Mouse (Mus musculus): ENCODE measurements around the gene Rtn4.

DNA sequence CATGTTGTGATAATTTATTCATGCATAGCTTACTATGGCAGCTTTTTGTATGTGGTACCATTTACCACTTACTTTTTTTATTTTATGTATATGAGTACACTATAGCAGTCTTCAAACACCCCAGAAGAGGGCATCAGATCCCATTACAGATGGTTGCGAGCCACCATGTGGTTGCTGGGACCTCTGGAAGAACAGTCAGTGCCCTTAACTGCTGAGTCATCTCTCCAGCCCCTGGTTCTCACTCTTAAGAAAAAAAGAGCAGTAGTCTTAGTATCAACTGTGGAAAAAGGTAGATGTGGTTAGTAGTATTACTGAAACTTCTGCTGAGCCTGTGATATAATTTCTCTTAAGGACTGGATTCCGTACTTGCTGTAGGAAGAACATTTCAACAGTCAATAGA lies 31.5 kb downstream of the Rtn4 start:
- TF ChIP-seq CTCF (IDR thresholded peaks at IDR 0.05; ENCODE audit: borderline replicate concordance, insufficient read depth, low read depth, low read length) (no peak), POLR2A (IDR thresholded peaks at IDR 0.05; ENCODE audit: borderline replicate concordance, insufficient read depth, low read length) (no peak)
